Mouse (Mus musculus) left cerebral cortex, postnatal 14 days (tissue): ENCODE data around the gene Tmem161b. TPM values are rescaled to one million over a fixed set of nuclear protein-coding genes. Genes with fewer than 3 reads are reported as not detected.
"Not testable (repeated sequence)": the region's sequence is repeated elsewhere in the genome, so short reads cannot be mapped to it uniquely, and the experiment has no call there.

Experiments
- DNase-seq, 2 experiments: peaks; one replicate each; pipeline ENCODE4 v3.0.0; 2021 to 2022; ENCODE audit warnings: low spot score in 2 of 2, mixed read lengths in 1 of 2
- intact Hi-C: fragments of 180-260 bp; cut with DNase I; formaldehyde crosslinking; loops from one replicate; pipeline ENCODE4 v1.15.1; 2025
- long read RNA-seq, 2 experiments: library from polyadenylated mRNA; stranded (forward); transcript quantifications; one replicate each; pipeline ENCODE4 v2.0.0; 2021
- total RNA-seq, 2 experiments: library from RNA; stranded (reverse); gene quantifications; 2 replicates each; pipeline ENCODE4 v1.2.3; 2021

Tmem161b gene
- total RNA-seq = 10 to 100 TPM; 30.6 to 33.7 TPM
- long read RNA-seq, experiment 1, transcript Tmem161b-201 (12 exons, 2,857 nt) = major isoform, 14 of 27 reads
- long read RNA-seq, experiment 1, partial matches to known transcripts = 1 of 27 reads
- long read RNA-seq, experiment 1, other reads (novel, unspliced or antisense) = 9 of 27 reads
- long read RNA-seq, experiment 2, transcript Tmem161b-201 (12 exons, 2,857 nt) = major isoform, 6 of 9 reads
- long read RNA-seq, experiment 2, partial matches to known transcripts = 0 of 9 reads
- long read RNA-seq, experiment 2, other reads (novel, unspliced or antisense) = 3 of 9 reads

- DNase-seq = peak; percentile 72 to 89
- intact Hi-C loops = loop anchor here (5.0 to 10.0 kb wide), 3 partner anchors 125 to 487 kb away; no protein-coding TSS in a partner anchor
Measured at GRCm38 (mm10) chr13:84221820-84222681, at the start of gene Tmem161b. Gene Tmem161b (plus strand): TSS chr13:84222296.

- DNase-seq, intact Hi-C loops: not testable (repeated sequence)
Measured at GRCm38 (mm10) chr13:84185835-84186234, 36.3 kb upstream of the Tmem161b start.

- intact Hi-C loops = no loop called here
- DNase-seq = no peak
Measured at GRCm38 (mm10) chr13:84192723-84193122, 29.4 kb upstream of the Tmem161b start.

GRCm38 (mm10) chr13:84222682-84222992, 541 bp downstream of the Tmem161b start:
- DNase-seq = peak; percentile 10 to 39
- intact Hi-C loops = loop anchor here (5.0 to 10.0 kb wide), 3 partner anchors 125 to 488 kb away; no protein-coding TSS in a partner anchor

- intact Hi-C loops = loop anchor here (5.0 to 10.0 kb wide), 3 partner anchors 124 to 488 kb away; no protein-coding TSS in a partner anchor
- DNase-seq = no peak
Measured at GRCm38 (mm10) chr13:84223018-84223417, 922 bp downstream of the Tmem161b start.

GRCm38 (mm10) chr13:84234019-84234418, 11.9 kb downstream of the Tmem161b start:
- intact Hi-C loops = no loop called here
- DNase-seq = no peak

GRCm38 (mm10) chr13:84236768-84237167, 14.7 kb downstream of the Tmem161b start:
- intact Hi-C loops = no loop called here
- no peak for DNase-seq

- no peak for DNase-seq
- intact Hi-C loops = no loop called here
Measured at GRCm38 (mm10) chr13:84238184-84238583, 16.1 kb downstream of the Tmem161b start.

GRCm38 (mm10) chr13:84248065-84248464, 26.0 kb downstream of the Tmem161b start:
- intact Hi-C loops = no loop called here
- no peak for DNase-seq

GRCm38 (mm10) chr13:84251295-84251694, 29.2 kb downstream of the Tmem161b start:
- intact Hi-C loops = no loop called here
- no peak for DNase-seq

- no peak for DNase-seq
- intact Hi-C loops = no loop called here
Measured at GRCm38 (mm10) chr13:84255047-84255446, 33.0 kb downstream of the Tmem161b start.

GRCm38 (mm10) chr13:84264418-84264817, 42.3 kb downstream of the Tmem161b start:
- DNase-seq = not testable (repeated sequence)

GRCm38 (mm10) chr13:84276246-84276645, 54.1 kb downstream of the Tmem161b start:
- no peak for DNase-seq
- intact Hi-C loops = no loop called here

More at GRCm38 (mm10) chr13:84264418-84264817, 42.3 kb downstream of the Tmem161b start:
- intact Hi-C loops = not testable (repeated sequence)

- intact Hi-C loops = no loop called here
- DNase-seq = no peak
Measured at GRCm38 (mm10) chr13:84280352-84280751, 58.3 kb downstream of the Tmem161b start.

GRCm38 (mm10) chr13:84282966-84283365, 60.9 kb downstream of the Tmem161b start:
- intact Hi-C loops = no loop called here
- no peak for DNase-seq

- peak; percentile 7 to 15 for DNase-seq
- intact Hi-C loops = no loop called here
Measured at GRCm38 (mm10) chr13:84284764-84285558, 62.9 kb downstream of the Tmem161b start.

GRCm38 (mm10) chr13:84285559-84285945, 63.5 kb downstream of the Tmem161b start:
- intact Hi-C loops = no loop called here
- no peak for DNase-seq

- no peak for DNase-seq
- intact Hi-C loops = no loop called here
Measured at GRCm38 (mm10) chr13:84299445-84300053, 77.5 kb downstream of the Tmem161b start.

GRCm38 (mm10) chr13:84343272-84343671, 121.2 kb downstream of the Tmem161b start:
- intact Hi-C loops = no loop called here

More at GRCm38 (mm10) chr13:84343272-84343671, 121.2 kb downstream of the Tmem161b start:
- no peak for DNase-seq
